Mouse (Mus musculus) left cerebral cortex, adult 2 months (tissue): ENCODE measurements around the gene Ifit1bl2. TPM values are rescaled to one million over a fixed set of nuclear protein-coding genes. Genes with fewer than 3 reads are reported as not detected.
"Not testable (repeated sequence)": the region's sequence is repeated elsewhere in the genome, so short reads cannot be mapped to it uniquely, and the experiment has no call there.

Experiments used
- DNase-seq, 2 experiments: peaks; one replicate each; pipeline ENCODE4 v3.0.0; 2021 to 2022; ENCODE audit warnings: low spot score in 2 of 2, mixed read lengths in 1 of 2; ENCODE audit errors: extremely low spot score in 1 of 2
- H3K27ac ChIP-seq: fragments of 200-600 bp; 2 replicates; pipeline ENCODE4 v1.8.1; 2022
- H3K4me3 ChIP-seq: fragments of 200-600 bp; 2 replicates; pipeline ENCODE4 v1.8.1; 2022
- CTCF ChIP-seq: fragments of 200-600 bp; IDR thresholded peaks from 2 replicates; pipeline ENCODE4 v1.8.1; 2022; ENCODE audit warnings: antibody characterized with exemption, mild to moderate bottlenecking, moderate library complexity
- intact Hi-C: fragments of 180-260 bp; cut with DNase I; formaldehyde crosslinking; loops from one replicate; pipeline ENCODE4 v1.15.1; 2025
- long read RNA-seq, 2 experiments: library from polyadenylated mRNA; stranded (forward); transcript quantifications; one replicate each; pipeline ENCODE4 v2.0.0; 2021; ENCODE audit warnings: borderline mapping rate in 2 of 2
- total RNA-seq, 2 experiments: library from RNA; stranded (reverse); gene quantifications; 2 replicates each; pipeline ENCODE4 v1.2.3; 2021

The Ifit1bl2 gene
- total RNA-seq: under 1 TPM; 0.47 to 0.88 TPM
- long read RNA-seq, experiment 1: 0 reads
- long read RNA-seq, experiment 2: 0 reads

- intact Hi-C loops: no loop called here
- Histone ChIP-seq H3K27ac (no peak within 1 kb of the TSS), H3K4me3 (peak within 1 kb of the TSS; percentile 28)
- DNase-seq: no peak
- TF ChIP-seq CTCF: no peak
Observed at GRCm38 (mm10) chr19:34640623-34641022, at the start of gene Ifit1bl2, which contains the start of gene Ifit1. Ifit1bl2 (minus strand) TSS chr19:34640743. Ifit1 (plus strand) TSS chr19:34640871.

DNA sequence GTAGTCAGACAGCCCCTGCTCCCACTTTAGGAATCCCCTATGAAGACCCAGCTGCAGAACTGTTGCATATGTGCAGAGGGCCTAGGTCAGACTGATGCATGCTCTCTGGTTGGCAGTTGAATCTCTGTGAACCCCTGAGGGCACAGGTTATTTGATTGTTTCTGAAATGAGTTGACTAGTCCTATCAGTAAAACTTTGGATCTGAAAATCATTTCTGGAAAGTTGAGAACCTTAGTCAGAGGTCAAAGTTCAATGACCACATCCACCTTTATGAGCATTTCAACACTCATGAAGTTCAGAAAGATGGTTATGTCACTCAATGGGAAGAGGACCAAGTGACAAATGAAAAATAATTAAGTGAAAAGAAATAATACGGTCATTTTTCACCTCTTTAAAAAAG lies 45.0 kb upstream of the Ifit1bl2 start:
- TF ChIP-seq CTCF: no peak
- intact Hi-C loops: loop anchor here (1.0 kb wide), 1 partner anchor 87 kb away; no protein-coding TSS in a partner anchor
- Histone ChIP-seq H3K4me3 (no peak overlapping the region), H3K27ac (no peak overlapping the region)
- no peak for DNase-seq

GRCm38 (mm10) chr19:34684857-34685256 lies 44.3 kb upstream of the Ifit1bl2 start:
- peak; percentile 71 for TF ChIP-seq CTCF
- intact Hi-C loops: loop anchor here (1.0 kb wide), 1 partner anchor 87 kb away; no protein-coding TSS in a partner anchor
- no peak overlapping the region for H3K4me3 ChIP-seq
- no peak overlapping the region for H3K27ac ChIP-seq
- DNase-seq: peak; percentile 32 to 50

DNA sequence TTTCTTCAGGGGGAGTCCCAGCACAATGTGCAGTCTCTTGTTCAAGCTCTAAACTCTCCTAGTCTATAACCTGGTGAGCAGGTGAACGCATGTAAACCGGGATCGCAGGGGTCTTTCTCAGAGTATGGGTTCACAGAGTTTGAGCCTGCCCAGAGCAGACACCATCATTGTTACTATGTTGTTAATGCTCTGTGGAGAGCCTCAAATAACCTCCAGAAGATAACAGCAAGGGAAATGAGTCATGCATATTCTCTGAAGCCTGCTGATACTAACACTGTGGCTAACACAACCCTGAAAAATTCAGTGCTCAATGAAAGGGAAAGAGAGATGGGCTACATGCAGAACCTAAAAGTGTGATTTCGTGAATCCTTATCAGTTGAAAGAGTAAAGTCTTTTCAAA lies 37.9 kb upstream of the Ifit1bl2 start:
- intact Hi-C loops: no loop called here
- no peak overlapping the region for H3K4me3 ChIP-seq
- TF ChIP-seq CTCF: no peak
- H3K27ac ChIP-seq: no peak overlapping the region
- no peak for DNase-seq

DNA sequence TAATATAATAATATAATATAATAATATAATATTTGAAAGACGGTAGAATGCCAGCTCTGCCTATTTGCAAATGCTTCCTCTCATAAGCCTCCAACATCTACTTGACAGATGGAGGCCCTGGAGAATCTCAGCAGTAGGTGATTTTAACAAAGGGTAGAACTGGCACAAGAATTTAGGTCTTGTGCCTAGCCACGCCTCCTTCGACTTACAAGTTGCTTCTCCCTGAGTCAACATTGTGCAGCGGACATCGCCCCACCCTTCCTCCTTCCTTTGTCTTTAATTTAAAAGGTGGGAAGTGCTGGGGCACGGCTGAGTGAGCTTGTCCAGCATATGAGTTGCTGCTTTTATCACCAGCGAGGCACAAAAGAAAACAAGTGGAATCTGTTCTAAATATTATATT lies 32.9 kb upstream of the Ifit1bl2 start:
- intact Hi-C loops: no loop called here
- H3K4me3 ChIP-seq: no peak overlapping the region
- no peak for DNase-seq

DNA sequence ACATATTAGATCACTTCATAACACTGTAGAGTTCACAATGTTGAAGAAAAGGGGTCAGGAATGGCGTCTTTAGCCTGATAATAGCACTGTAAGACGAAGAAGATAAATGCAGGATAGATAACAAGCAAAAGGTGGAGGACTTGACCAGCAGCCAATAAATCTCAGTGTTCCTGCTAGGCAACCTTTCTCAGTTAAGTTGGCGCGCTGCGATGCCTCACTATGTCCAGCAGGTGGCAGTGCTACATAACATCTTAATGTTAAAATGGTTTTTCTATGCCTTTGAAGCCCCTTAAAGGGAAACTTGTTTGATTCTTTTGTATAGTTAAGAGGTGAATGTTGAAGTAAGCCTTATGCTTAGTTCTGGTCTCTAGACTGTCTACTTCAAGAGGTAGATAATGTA lies 25.6 kb upstream of the Ifit1bl2 start:
- intact Hi-C loops: loop anchor here (1.0 to 10.0 kb wide), 3 partner anchors 107 to 1396 kb away; partner anchors contain the start of gene Kif20b
- peak; percentile 95 for TF ChIP-seq CTCF
- DNase-seq: peak; percentile 35 to 73

More for the DNA sequence above, 32.9 kb upstream of the Ifit1bl2 start:
- no peak for TF ChIP-seq CTCF
- H3K27ac ChIP-seq: no peak overlapping the region

GRCm38 (mm10) chr19:34662740-34663139 lies 22.2 kb upstream of the Ifit1bl2 start:
- no peak overlapping the region for H3K4me3 ChIP-seq
- no peak for DNase-seq
- intact Hi-C loops: loop anchor here (5.0 to 10.0 kb wide), 3 partner anchors 262 to 420 kb away; partner anchors contain the start of gene Kif20b
- H3K27ac ChIP-seq: no peak overlapping the region
- TF ChIP-seq CTCF: no peak

More for the DNA sequence above, 25.6 kb upstream of the Ifit1bl2 start:
- no peak overlapping the region for H3K27ac ChIP-seq
- no peak overlapping the region for H3K4me3 ChIP-seq

DNA sequence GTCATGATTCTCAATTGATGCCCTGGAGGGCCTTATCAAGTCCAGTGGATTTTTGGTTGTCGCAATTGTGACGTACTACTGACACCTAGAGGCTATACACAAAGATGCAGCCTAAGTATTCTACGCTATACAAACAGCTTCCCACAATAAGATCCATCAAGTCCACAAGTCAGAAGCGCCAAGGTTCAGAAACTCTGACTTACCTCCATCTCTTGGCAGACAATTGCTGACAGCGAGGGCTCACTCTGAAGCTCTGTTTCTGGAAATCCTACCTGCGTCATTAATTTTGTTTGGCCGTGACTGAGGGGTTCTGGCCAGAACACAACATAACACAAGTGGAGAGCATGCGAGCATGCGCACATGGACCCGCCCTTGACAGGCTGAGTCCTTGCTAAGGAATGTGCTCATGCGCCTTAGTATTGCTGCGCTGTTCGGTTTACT lies 21.5 kb upstream of the Ifit1bl2 start:
- DNase-seq: peak; percentile 27 to 42
- intact Hi-C loops: loop anchor here (5.0 to 10.0 kb wide), 3 partner anchors 263 to 420 kb away; partner anchors contain the start of gene Kif20b
- Histone ChIP-seq H3K27ac (no peak overlapping the region), H3K4me3 (peak overlapping the region; percentile 39)
- TF ChIP-seq CTCF: peak; percentile 66

DNA sequence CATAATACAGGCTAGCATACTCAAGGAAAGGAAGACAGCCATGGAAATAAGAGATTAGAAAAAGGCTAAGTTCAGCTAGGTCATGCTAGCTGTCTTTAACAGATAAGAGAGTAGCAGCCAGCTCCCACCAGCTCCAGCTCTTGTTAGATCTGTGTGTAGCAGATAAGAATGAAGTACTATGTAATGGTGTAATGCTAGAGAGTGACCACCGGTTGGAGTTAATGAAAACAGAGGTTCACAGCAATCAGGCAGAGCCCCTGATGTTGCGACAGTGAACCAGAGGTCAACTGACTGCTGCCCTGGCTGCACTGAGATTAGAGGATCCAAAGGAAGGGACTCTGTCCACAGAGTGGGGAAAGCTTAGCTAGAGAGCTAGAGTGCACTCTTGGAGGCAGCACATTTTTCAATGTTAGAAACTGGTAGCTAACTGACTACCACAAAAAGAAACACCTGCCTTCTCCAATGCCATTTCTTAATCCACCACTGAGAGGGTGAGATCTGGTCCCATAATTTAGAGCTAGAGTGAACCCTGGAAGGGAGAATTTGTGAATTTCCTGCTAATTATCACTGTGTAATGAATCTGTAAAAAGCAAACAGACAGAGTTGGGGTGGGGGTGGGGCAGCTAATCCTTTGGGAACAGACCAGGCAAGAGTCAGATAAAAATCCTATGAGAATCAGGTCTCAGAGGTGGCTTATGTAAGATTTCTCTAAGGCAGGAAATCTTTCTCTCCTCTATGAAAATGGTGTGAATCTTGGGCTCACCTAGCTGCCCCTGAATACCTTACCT lies 16.2 kb upstream of the Ifit1bl2 start:
- no peak for DNase-seq

DNA sequence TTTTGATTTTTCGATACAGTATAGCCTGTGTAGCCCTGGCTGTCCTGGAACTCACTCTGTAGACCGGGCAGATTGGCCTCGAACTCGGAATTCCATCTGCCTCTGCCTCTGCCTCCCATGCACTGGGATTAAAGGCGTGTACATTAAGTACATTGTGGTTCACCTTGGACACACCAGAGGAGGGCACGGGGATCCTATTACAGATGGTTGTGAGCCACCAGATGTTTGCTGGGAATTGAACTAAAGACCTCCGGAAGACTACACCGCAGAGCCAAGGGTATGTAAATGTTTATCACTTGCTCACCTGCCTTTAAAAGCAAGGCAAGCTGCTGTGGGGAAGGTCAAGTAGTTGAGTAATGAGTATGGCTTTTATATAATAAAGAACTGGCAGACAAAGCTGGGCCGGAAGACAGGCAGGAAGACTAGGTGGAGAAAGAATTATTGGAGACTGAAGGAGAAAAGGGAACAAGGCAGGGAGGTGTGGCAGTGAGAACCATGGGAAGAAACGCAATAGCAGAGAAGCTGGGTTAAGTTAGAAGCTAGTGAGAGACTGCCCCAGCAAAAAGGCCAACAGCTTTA lies 14.8 kb upstream of the Ifit1bl2 start:
- Histone ChIP-seq H3K27ac (no peak overlapping the region), H3K4me3 (no peak overlapping the region)
- intact Hi-C loops: no loop called here
- TF ChIP-seq CTCF: no peak
- DNase-seq: no peak

More for the DNA sequence above, 16.2 kb upstream of the Ifit1bl2 start:
- no peak for TF ChIP-seq CTCF
- intact Hi-C loops: no loop called here
- Histone ChIP-seq H3K27ac (no peak overlapping the region), H3K4me3 (no peak overlapping the region)

DNA sequence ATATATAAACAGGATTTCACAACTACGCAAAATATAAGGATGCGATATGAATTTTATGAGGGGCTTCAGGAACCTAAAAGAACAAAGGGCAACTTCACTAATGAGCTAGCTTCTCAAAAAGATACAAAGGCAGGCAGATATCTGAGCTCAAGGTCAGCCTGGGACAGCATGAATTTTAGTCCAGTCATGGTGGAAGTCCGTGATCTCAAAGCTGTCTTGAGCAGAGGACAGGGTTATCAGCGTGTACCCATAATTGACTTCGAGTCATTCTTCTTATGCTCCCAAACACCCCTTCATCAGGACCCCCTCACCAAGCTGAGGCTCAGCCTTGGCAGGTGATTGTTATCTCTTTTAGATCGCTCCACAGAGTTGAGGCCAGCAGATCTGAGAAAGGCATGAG lies 10.5 kb upstream of the Ifit1bl2 start:
- Histone ChIP-seq H3K27ac (no peak overlapping the region), H3K4me3 (no peak overlapping the region)
- no peak for TF ChIP-seq CTCF
- DNase-seq: no peak
- intact Hi-C loops: no loop called here

GRCm38 (mm10) chr19:34650276-34650675 lies 9.7 kb upstream of the Ifit1bl2 start:
- intact Hi-C loops: no loop called here
- no peak for DNase-seq
- Histone ChIP-seq H3K4me3 (no peak overlapping the region), H3K27ac (no peak overlapping the region)
- TF ChIP-seq CTCF: no peak

DNA sequence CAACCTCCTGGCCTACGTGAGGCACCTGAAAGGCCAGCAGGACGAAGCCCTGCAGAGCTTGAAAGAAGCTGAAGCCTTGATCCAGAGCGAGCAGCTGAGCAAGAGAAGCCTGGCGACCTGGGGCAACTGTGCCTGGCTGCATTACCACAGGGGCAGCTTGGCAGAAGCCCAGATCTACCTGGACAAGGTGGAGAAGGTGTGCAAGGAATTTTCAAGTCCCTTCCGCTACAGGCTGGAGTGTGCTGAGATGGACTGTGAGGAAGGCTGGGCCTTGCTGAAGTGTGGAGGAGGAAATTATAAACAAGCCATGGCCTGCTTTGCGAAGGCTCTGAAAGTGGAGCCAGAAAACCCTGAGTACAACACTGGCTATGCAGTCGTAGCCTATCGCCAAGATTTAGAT lies 7.1 kb upstream of the Ifit1bl2 start:
- H3K27ac ChIP-seq, intact Hi-C loops, H3K4me3 ChIP-seq, DNase-seq: not testable (repeated sequence)
